Mouse (Mus musculus) megakaryocyte, embryonic 14.5 days (primary cell): ENCODE measurements around the gene Il10rb.

Source experiments
- FLI1 ChIP-seq: IDR thresholded peaks from 2 replicates; pipeline ENCODE4 v1.6.1; 2012; ENCODE audit warnings: low read length, inconsistent platforms, mixed read lengths
- GATA1 ChIP-seq: IDR thresholded peaks from 3 replicates; pipeline ENCODE4 v1.6.1; 2012; ENCODE audit warnings: mixed read lengths, low read length, inconsistent platforms, borderline replicate concordance

DNA sequence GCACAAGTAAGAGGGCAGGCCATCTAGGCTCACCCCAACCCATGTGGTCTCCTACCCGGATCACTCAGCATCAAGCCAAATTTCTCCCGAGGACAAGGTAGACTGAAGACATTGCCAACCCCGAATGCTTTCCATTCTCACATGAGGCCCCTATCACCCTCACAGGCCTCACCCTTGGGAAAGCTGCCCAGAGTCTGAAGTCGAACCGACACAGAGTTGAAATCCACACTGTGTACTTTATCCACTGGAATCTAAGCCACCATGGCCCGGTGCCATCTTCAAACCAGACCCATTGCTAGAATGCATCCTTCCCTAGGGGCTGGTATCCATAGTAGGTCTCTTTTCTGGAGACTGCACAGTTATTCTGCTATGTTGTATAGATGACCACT is 41.5 kb downstream of the Il10rb start:
- TF ChIP-seq GATA1 (no peak), FLI1 (no peak)
